Mouse (Mus musculus) cerebellum, adult 2 months (tissue): ENCODE results near the gene Zfp821.

ENCODE experiments used
- CTCF ChIP-seq: fragments of 200-500 bp; IDR thresholded peaks from 2 replicates; pipeline ENCODE4 v1.5.1; 2011; ENCODE audit warnings: low read depth, mild to moderate bottlenecking, control low read depth, low read length, moderate library complexity, borderline replicate concordance; ENCODE audit not compliant: insufficient read depth
- POLR2A ChIP-seq: fragments of 200-500 bp; IDR thresholded peaks from 2 replicates; pipeline ENCODE4 v1.6.1; 2011; ENCODE audit warnings: low read length, control low read depth, borderline replicate concordance; ENCODE audit not compliant: insufficient read depth

- no peak for TF ChIP-seq CTCF
- no peak for TF ChIP-seq POLR2A
Observed at GRCm38 (mm10) chr8:109756849-109757248, 51.5 kb downstream of the Zfp821 start.
